Mouse (Mus musculus): ENCODE results near the gene Ptpre. TPM values are rescaled to one million over a fixed set of nuclear protein-coding genes. Genes with fewer than 3 reads are reported as not detected.

Ptpre gene
- polyA plus RNA-seq, 1 experiment from 2014 or later, result 7.6 TPM

DNA sequence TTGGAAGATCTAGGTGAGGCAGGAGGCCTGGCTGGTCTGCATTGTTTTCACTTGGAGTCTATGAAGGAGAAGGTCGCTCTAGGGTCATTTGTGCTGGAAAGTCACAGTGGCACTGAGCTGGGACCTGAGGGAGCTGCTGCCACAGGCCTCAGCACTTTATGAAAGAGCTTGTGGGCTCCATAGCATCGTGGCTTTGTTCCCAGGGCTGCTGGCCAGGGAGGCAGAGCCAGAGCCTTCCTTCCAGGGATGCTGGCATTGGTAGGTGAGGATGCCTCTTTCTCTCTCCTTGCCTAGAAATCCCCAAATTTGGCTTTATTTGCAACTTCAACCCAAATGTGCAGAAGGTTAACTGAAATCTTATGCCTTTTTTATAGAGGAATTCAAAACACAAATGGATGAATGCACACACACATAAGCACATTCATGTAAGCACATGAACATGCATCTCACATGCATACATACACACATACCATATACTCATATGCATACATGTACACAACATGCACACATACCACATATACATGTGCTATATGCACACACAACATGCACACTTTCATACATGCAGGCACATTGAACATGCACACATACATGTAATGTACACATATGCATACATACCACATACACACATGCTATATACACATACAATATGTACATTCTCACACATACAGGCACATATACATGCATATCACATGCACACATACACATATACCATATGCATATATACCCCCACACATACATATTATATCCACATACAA is 50.7 kb downstream of the Ptpre start:
- no peaks in the 10 kb centered on the region for H3K4me1 ChIP-seq
- H3K9me3 ChIP-seq, result no peaks in the 10 kb centered on the region
- H3K4me3 ChIP-seq, result no peak overlapping the region
- H3K9ac ChIP-seq, result no peak overlapping the region
- no peak for ATAC-seq (replicated peaks)
- no peak overlapping the region for H3K27ac ChIP-seq
- 59% methylated on average over 2 of the region's 2 CpGs for WGBS
- no peaks in the 10 kb centered on the region for H3K36me3 ChIP-seq (replicated peaks)
- H3K4me2 ChIP-seq, result no peak overlapping the region
- H3K27me3 ChIP-seq (replicated peaks), result no peaks in the 10 kb centered on the region

DNA sequence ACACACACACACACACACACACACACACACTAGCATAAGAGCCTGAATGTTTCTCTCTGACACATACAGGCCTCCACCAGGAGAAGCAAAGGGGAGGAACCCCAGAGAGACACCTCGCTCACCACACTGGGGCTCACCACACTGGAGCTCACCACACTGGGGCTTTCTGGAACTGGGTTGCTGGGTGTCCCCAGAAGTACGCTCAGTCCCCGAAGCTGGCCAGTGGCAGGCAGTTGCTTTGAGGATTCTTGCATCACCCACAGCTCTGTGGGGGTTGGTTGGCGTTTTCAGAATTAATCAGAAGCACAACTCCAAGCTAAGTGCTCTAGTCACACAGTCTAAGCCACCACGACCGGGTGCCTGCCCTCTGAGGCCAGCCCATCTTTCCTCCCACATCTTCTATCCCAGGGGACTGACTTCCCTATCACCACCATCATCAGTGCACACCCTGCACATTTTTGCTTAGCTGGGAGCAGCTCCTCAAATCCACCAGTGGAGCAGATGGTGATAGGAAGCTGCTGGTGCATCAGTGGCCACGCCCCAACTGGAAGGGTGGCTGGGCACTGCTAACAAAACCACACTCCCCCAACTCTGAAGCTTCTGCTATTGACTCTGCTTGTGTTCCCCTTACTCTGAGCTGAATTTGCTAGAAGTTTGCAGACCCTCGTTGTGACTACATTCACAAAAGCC is 51.5 kb downstream of the Ptpre start:
- H3K9ac ChIP-seq, result no peak overlapping the region
- ATAC-seq (replicated peaks), result no peak
- WGBS, result 79% methylated on average over 8 of the region's 8 CpGs

DNA sequence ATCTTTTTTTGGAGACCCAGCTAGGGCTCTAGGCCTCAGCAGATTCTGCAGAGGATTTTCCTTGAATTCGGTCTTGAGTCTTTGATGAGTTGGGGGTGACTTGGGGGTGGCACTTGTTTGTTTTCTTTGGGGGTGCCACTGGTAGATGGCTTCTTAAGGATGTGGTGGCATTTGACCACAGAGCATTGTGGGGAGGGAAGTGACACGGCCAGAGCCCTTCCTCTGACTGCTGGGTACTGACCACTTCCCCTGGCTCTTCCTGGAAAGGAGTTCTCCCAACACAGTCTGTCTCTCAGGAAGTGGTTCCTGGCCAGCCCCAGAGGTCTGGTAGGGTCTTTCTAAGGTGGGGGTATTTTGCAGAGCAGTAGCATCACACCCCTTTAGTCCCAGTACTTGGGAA is 54.2 kb downstream of the Ptpre start:
- no peaks in the 10 kb centered on the region for H3K9me3 ChIP-seq
- no peak overlapping the region for H3K9ac ChIP-seq
- H3K4me1 ChIP-seq, result no peaks in the 10 kb centered on the region
- H3K4me2 ChIP-seq, result no peak overlapping the region
- no peak overlapping the region for H3K27ac ChIP-seq
- H3K36me3 ChIP-seq (replicated peaks), result no peaks in the 10 kb centered on the region
- ATAC-seq (replicated peaks), result no peak
- 90% methylated on average over 2 of the region's 2 CpGs for WGBS
- no peaks in the 10 kb centered on the region for H3K27me3 ChIP-seq (replicated peaks)
- no peak overlapping the region for H3K4me3 ChIP-seq

More for the DNA sequence above, 51.5 kb downstream of the Ptpre start:
- Histone ChIP-seq H3K4me1 (no peaks in the 10 kb centered on the region), H3K4me3 (no peak overlapping the region), H3K27ac (no peak overlapping the region), H3K36me3 (replicated peaks) (no peaks in the 10 kb centered on the region), H3K4me2 (no peak overlapping the region), H3K27me3 (replicated peaks) (no peaks in the 10 kb centered on the region), H3K9me3 (no peaks in the 10 kb centered on the region)

DNA sequence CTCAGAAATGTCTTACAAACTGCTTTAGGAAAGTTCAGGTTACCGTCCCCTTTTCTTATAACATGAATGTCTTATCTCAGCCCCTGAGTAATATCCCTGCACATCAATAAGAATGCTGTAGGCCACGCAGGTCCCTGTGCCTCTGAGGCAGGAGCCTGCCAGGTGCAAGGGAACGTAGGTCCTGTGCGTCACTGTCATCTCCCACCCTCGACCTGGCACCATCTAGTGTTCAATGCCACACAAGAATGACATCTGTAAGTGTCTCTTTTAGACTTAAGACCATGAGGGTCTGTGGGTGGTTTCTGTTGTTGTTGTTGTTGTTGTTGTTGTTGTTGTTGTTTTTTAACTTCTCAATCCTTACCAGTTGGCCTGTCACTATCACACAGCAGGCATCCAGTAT is 56.0 kb downstream of the Ptpre start:
- Histone ChIP-seq H3K9me3 (no peaks in the 10 kb centered on the region), H3K27ac (no peak overlapping the region), H3K4me1 (peaks cover 13% of the 10 kb centered on the region), H3K36me3 (replicated peaks) (no peaks in the 10 kb centered on the region), H3K4me2 (no peak overlapping the region), H3K4me3 (no peak overlapping the region), H3K9ac (no peak overlapping the region), H3K27me3 (replicated peaks) (no peaks in the 10 kb centered on the region)
- 78% methylated on average over 5 of the region's 5 CpGs for WGBS
- no peak for ATAC-seq (replicated peaks)

DNA sequence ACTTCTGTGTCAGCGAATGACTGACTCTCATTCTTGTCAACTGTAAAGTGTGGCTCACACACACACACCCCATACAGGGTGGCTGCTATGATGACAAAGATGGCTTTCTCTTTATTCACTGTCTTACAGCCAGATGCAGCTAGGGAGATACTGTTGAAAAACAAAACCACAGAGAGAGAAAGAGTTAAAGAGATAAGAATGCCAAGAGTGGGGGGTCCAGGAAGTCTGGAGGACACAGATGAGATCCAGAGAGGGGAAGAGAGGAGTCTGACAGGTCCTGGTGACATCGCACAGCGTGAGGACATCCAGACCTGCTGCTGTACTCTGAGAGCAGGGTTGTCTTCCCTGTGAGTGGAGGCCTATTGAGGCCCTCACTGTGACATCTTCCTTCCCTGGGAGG is 56.5 kb downstream of the Ptpre start:
- Histone ChIP-seq H3K4me1 (peaks cover 13% of the 10 kb centered on the region), H3K9me3 (no peaks in the 10 kb centered on the region), H3K4me2 (no peak overlapping the region), H3K9ac (no peak overlapping the region), H3K27me3 (replicated peaks) (no peaks in the 10 kb centered on the region), H3K36me3 (replicated peaks) (no peaks in the 10 kb centered on the region), H3K4me3 (no peak overlapping the region), H3K27ac (no peak overlapping the region)
- ATAC-seq (replicated peaks), result no peak
- WGBS, result 88% methylated on average over 3 of the region's 3 CpGs

DNA sequence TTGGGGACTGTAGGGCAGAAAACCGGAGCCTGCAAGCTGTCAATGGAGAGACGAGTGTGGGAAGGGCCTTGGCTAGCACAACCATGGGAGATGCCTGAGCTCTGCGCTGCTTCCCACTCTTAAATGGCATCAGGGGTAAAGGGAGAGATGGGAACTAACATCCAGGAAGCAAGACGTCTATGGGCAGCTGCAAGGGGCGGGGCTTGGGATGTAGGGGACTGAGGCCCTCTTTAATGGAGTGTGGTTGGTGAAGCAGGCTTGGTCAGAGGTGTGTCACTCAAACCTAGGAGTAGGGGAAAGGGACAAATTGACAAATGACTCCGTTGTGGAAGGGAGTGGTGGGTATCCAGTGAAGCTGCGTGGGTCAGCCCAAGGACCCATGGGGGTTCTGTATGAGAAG is 57.4 kb downstream of the Ptpre start:
- Histone ChIP-seq H3K4me3 (no peak overlapping the region), H3K9me3 (no peaks in the 10 kb centered on the region), H3K36me3 (replicated peaks) (no peaks in the 10 kb centered on the region), H3K9ac (no peak overlapping the region), H3K4me2 (no peak overlapping the region), H3K27me3 (replicated peaks) (no peaks in the 10 kb centered on the region), H3K27ac (no peak overlapping the region), H3K4me1 (peaks cover 13% of the 10 kb centered on the region)
- WGBS, result 81% methylated on average over 7 of the region's 7 CpGs
- no peak for ATAC-seq (replicated peaks)

DNA sequence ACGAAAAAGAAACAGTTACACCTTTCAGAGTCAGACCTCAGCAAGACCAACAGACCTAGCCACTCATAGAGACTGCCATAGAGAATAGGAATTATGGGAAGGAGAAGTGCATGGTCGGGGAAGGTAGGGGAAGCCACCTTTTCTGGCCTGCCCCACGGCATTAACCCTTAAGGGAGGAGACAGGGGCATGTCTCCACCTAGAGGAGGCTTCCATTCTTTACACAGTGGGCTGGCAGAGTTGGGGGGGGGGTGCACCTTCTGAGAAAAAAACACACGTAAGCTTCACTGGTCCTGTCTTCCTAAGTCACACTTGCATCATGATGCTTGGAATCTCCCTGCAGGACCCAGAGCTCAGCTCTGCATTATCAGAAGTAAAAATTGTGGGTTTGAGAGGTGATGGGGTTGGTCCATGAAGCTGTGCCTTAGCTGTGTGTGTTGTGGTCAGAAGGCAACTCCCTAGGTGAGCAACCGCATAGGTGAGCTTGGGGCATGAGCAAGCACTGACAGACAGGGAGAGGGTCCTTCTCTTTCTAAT is 58.4 kb downstream of the Ptpre start:
- H3K4me2 ChIP-seq, result no peak overlapping the region
- no peak for ATAC-seq (replicated peaks)
- H3K9me3 ChIP-seq, result no peaks in the 10 kb centered on the region
- no peak overlapping the region for H3K9ac ChIP-seq
- H3K4me1 ChIP-seq, result peaks cover 13% of the 10 kb centered on the region
- no peaks in the 10 kb centered on the region for H3K27me3 ChIP-seq (replicated peaks)
- no peaks in the 10 kb centered on the region for H3K36me3 ChIP-seq (replicated peaks)
- no peak overlapping the region for H3K27ac ChIP-seq
- WGBS, result 50% methylated on average over 5 of the region's 5 CpGs
- H3K4me3 ChIP-seq, result no peak overlapping the region

DNA sequence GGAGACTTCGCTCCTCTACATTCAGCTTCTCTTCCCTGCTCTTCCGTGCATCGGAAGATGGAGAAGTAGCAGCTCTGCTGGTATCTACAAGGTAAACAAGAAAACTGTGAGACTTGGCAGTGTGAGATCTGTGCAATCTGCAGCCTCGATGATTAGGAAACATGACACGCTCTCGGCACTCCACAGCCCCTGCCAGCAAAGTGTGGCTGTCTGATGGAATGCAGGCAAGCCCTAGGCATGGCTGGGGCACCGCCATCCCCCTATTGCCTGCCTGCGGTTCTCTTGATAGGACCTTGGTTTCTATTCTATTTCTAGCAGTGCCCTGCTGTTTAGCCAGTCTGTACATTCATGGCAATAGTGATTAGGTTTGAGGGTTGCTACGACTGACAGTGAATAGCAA is 59.7 kb downstream of the Ptpre start:
- Histone ChIP-seq H3K4me3 (no peak overlapping the region), H3K4me2 (no peak overlapping the region), H3K9ac (no peak overlapping the region), H3K9me3 (no peaks in the 10 kb centered on the region), H3K27me3 (replicated peaks) (no peaks in the 10 kb centered on the region), H3K27ac (peak overlapping the region; percentile 16), H3K4me1 (peaks cover 13% of the 10 kb centered on the region), H3K36me3 (replicated peaks) (no peaks in the 10 kb centered on the region)
- 55% methylated on average over 9 of the region's 9 CpGs for WGBS
- 0 out of 2 replicates have a peak, but pooled peaks have one; percentile 63 for ATAC-seq (replicated peaks)

DNA sequence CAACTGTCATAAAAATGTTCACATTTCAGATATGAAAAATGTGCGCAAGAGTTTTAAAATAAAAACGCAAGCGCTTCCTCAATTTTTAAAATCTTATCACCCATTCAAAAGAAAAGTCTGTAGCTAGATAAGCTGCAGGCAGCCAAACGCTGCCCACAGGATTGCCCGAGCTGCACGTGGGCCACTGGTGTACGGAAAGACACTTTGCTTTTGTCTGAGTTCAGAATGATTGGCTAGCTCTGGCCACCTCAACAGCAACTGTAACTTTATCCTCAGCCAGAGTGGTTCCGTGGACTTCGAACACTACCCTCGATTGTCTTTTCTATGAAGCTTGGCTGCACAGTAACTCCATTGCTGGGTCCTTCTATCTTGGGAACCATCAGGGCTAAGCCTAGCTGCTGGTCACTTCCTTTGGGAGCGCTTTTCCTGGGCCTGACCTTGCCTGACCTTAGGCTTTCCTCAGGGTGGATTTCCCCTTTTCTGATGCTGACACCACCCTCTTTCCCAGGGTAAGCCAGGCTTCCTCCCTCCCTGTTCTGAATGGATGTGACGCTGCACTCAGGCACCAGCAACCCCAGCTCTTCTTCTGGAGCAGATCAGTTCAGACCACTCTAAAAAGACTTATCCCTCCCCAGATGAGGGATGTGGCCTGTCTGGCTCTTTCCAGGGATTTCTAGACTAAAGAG is 60.5 kb downstream of the Ptpre start:
- no peak overlapping the region for H3K9ac ChIP-seq
- H3K4me2 ChIP-seq, result no peak overlapping the region
- H3K4me1 ChIP-seq, result peaks cover 13% of the 10 kb centered on the region
- no peaks in the 10 kb centered on the region for H3K27me3 ChIP-seq (replicated peaks)
- no peak for ATAC-seq (replicated peaks)
- 77% methylated on average over 12 of the region's 12 CpGs for WGBS
- H3K9me3 ChIP-seq, result no peaks in the 10 kb centered on the region
- H3K36me3 ChIP-seq (replicated peaks), result no peaks in the 10 kb centered on the region
- H3K4me3 ChIP-seq, result no peak overlapping the region
- H3K27ac ChIP-seq, result 0 out of 2 replicates have a peak overlapping the region, but pooled peaks have one; percentile 6

DNA sequence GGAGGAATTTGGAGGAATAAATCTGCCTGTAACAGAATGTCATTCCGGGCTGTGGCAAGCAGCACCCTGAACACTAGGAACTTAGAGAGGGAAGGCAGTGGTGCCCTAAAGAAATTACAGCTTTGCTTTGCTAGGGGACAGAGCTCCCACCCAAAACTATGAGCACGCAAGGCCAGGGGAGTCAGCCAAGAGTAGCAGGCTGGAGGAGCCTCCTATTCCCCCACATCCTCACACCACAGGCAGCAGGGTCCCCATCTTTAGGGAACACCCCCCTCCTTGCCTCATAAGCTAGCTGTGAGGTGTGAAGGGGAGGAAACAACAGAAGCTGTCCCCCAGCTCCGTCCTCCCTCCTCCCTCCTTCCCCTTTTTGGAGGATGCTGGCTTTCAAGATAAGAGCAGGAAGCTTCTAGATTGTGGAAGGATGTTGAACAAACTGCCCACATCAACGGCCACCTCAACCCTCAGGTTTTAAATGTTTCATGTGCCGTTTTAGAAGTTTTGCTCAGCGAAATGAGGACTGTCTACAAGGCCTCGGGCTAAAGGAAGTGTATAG is 61.1 kb downstream of the Ptpre start:
- Histone ChIP-seq H3K27me3 (replicated peaks) (no peaks in the 10 kb centered on the region), H3K4me1 (peaks cover 13% of the 10 kb centered on the region), H3K9ac (no peak overlapping the region), H3K27ac (no peak overlapping the region), H3K9me3 (no peaks in the 10 kb centered on the region), H3K36me3 (replicated peaks) (no peaks in the 10 kb centered on the region), H3K4me2 (no peak overlapping the region), H3K4me3 (no peak overlapping the region)
- WGBS, result 76% methylated on average over 7 of the region's 7 CpGs
- no peak for ATAC-seq (replicated peaks)

DNA sequence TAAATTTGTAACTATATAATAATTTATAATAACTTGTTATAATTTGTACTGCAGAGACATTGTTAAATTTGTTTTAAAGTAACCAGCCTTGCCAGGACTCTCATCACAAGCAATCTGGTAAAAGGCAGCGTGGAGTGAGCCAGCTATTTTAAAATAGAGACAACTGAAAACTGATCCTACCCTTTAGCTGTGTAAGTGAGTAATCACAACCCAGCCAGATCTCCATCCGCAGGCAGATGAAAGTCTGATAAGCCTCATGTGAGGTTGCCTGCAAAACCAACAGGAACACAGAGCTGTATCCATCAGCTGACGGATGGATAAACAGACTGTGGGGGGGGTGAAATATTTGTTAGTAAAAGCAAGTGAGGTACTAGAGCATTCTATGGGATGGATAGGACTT is 62.8 kb downstream of the Ptpre start:
- no peaks in the 10 kb centered on the region for H3K27me3 ChIP-seq (replicated peaks)
- H3K9ac ChIP-seq, result no peak overlapping the region
- no peaks in the 10 kb centered on the region for H3K36me3 ChIP-seq (replicated peaks)
- H3K27ac ChIP-seq, result no peak overlapping the region
- 87% methylated on average over 3 of the region's 3 CpGs for WGBS
- no peak for ATAC-seq (replicated peaks)
- no peak overlapping the region for H3K4me2 ChIP-seq
- peaks cover 13% of the 10 kb centered on the region for H3K4me1 ChIP-seq
- no peaks in the 10 kb centered on the region for H3K9me3 ChIP-seq
- no peak overlapping the region for H3K4me3 ChIP-seq

DNA sequence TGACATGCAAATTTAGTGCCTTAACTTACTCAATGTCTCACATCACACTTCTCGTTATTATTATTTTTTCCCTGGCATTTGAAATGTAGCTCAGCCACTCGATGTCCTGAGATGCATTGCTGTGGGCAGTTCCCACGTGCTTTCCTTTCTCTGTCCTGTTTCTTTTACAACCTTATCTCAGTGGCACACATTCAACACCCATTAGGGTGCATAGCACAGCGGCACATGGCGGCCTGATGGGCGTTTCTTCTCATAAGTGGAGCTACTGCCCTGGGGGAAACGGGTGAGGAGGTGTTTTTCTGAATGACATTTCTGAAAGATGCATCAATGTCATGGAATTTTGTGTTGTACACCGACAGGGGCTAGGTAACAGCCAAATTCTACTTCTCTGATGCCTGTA is 64.3 kb downstream of the Ptpre start:
- Histone ChIP-seq H3K9ac (no peak overlapping the region), H3K4me3 (no peak overlapping the region), H3K27me3 (replicated peaks) (no peaks in the 10 kb centered on the region), H3K27ac (no peak overlapping the region), H3K36me3 (replicated peaks) (no peaks in the 10 kb centered on the region), H3K9me3 (no peaks in the 10 kb centered on the region), H3K4me1 (peaks cover 12% of the 10 kb centered on the region), H3K4me2 (no peak overlapping the region)
- WGBS, result 80% methylated on average over 8 of the region's 8 CpGs
- ATAC-seq (replicated peaks), result no peak

All from midbrain, embryonic 15.5 days (tissue).